Mouse (Mus musculus) neural tube, embryonic 13.5 days (tissue): Measurements from ENCODE around the gene Hltf. TPM values are rescaled to one million over a fixed set of nuclear protein-coding genes. Genes with fewer than 3 reads are reported as not detected.
A peak's percentile ranks its signal among the peaks of the same experiment; 100 is the strongest.
"Not testable (repeated sequence)": the region's sequence is repeated elsewhere in the genome, so short reads cannot be mapped to it uniquely, and the experiment has no call there.

ENCODE experiments used
- ATAC-seq: fragments of 200-750 bp; cut with Nextera tagmentation; 2 replicates; pipeline ENCODE4 v1.8.0; 2017; ENCODE audit warnings: low read depth, mild to moderate bottlenecking, moderate TSS enrichment, moderate library complexity
- H3K27ac ChIP-seq: fragments of 300-500 bp; sonication (generic); replicated peaks from 2 replicates; pipeline ENCODE4 v1.5.1; 2015; ENCODE audit warnings: moderate library complexity, mild to moderate bottlenecking, inconsistent platforms
- H3K27me3 ChIP-seq: fragments of 300-500 bp; sonication (generic); 2 replicates; pipeline ENCODE4 v1.6.1; 2015; ENCODE audit warnings: mild to moderate bottlenecking, inconsistent platforms
- H3K36me3 ChIP-seq: fragments of 300-500 bp; sonication (generic); 2 replicates; pipeline ENCODE4 v1.6.1; 2015; ENCODE audit warnings: mild to moderate bottlenecking, inconsistent platforms
- H3K4me1 ChIP-seq: fragments of 300-500 bp; sonication (generic); replicated peaks from 2 replicates; pipeline ENCODE4 v1.6.1; 2015; ENCODE audit warnings: inconsistent platforms
- H3K4me2 ChIP-seq: fragments of 300-500 bp; sonication (generic); 2 replicates; pipeline ENCODE4 v1.6.1; 2015; ENCODE audit warnings: inconsistent platforms, mild to moderate bottlenecking, moderate library complexity
- H3K4me3 ChIP-seq: fragments of 300-500 bp; sonication (generic); 2 replicates; pipeline ENCODE4 v1.5.1; 2015; ENCODE audit warnings: mild to moderate bottlenecking, inconsistent platforms
- H3K9ac ChIP-seq: fragments of 300-500 bp; sonication (generic); 2 replicates; pipeline ENCODE4 v1.6.1; 2015; ENCODE audit warnings: moderate library complexity, mild to moderate bottlenecking, inconsistent platforms
- H3K9me3 ChIP-seq: fragments of 300-500 bp; sonication (generic); 2 replicates; pipeline ENCODE4 v1.6.1; 2016; ENCODE audit warnings: inconsistent platforms
- WGBS: fragments of 180-500 bp; shearing (Covaris S2); methylation state at CpG from one replicate; pipeline ENCODE4 v1.1.7; 2015; 5-methylcytosine and 5-hydroxymethylcytosine counted together
- polyA plus RNA-seq: library from polyadenylated mRNA; unstranded; fragments of >200 nt; fragmentation: Nextera tagmentation; extraction: Ambion mirVana; gene quantifications from 2 replicates; pipeline ENCODE4 v1.2.1, GENCODE M21; 2015

Gene Hltf
- polyA plus RNA-seq = 16.9 TPM in 2 replicates

- Histone ChIP-seq H3K4me3 (peak within 1 kb of the TSS; percentile 84), H3K4me2 (peak within 1 kb of the TSS; percentile 64), H3K4me1 (peaks cover 10% of the 10 kb centered on the region), H3K9me3 (no peaks in the 10 kb centered on the region), H3K36me3 (peaks cover 5% of the 10 kb centered on the region), H3K27me3 (no peaks in the 10 kb centered on the region), H3K9ac (peak within 1 kb of the TSS; percentile 83), H3K27ac (peak within 1 kb of the TSS; percentile 87)
- under 1% methylated on average over 52 of the region's 54 CpGs for WGBS
- ATAC-seq = peak; percentile 100
These were observed at the start of gene Hltf for GRCm38 (mm10) chr3:20057306-20058196. TSS of gene Hltf (plus strand) at chr3:20057811.

- no peak overlapping the region for H3K4me3 ChIP-seq
- no peak for ATAC-seq
- H3K4me2 ChIP-seq = no peak overlapping the region
- H3K4me1 ChIP-seq = no peaks in the 10 kb centered on the region
- H3K9ac ChIP-seq = no peak overlapping the region
- H3K27ac ChIP-seq = no peak overlapping the region
- 88% methylated on average over 9 of the region's 9 CpGs for WGBS
- no peaks in the 10 kb centered on the region for H3K27me3 ChIP-seq
- no peaks in the 10 kb centered on the region for H3K9me3 ChIP-seq
- peaks cover 49% of the 10 kb centered on the region for H3K36me3 ChIP-seq
These were observed 47.1 kb upstream of the Hltf start for GRCm38 (mm10) chr3:20010464-20010863.

GRCm38 (mm10) chr3:20010905-20011304, 46.7 kb upstream of the Hltf start:
- not testable (repeated sequence) for ATAC-seq, H3K27ac ChIP-seq, H3K9ac ChIP-seq, H3K27me3 ChIP-seq, H3K4me1 ChIP-seq, H3K4me2 ChIP-seq, H3K4me3 ChIP-seq, H3K9me3 ChIP-seq
- 87% methylated on average over 7 of the region's 7 CpGs for WGBS
- peaks cover 53% of the 10 kb centered on the region for H3K36me3 ChIP-seq

GRCm38 (mm10) chr3:20014454-20014853, 43.2 kb upstream of the Hltf start:
- Histone ChIP-seq H3K27me3 (no peaks in the 10 kb centered on the region), H3K4me1 (no peaks in the 10 kb centered on the region), H3K9ac (no peak overlapping the region), H3K36me3 (peaks cover 58% of the 10 kb centered on the region), H3K4me2 (no peak overlapping the region), H3K4me3 (no peak overlapping the region), H3K27ac (no peak overlapping the region), H3K9me3 (no peaks in the 10 kb centered on the region)
- WGBS = 88% methylated on average over 2 of the region's 2 CpGs
- no peak for ATAC-seq

- WGBS = 92% methylated on average over 8 of the region's 8 CpGs
- Histone ChIP-seq H3K9me3 (no peaks in the 10 kb centered on the region), H3K36me3 (peaks cover 68% of the 10 kb centered on the region), H3K27ac (no peak overlapping the region), H3K4me2 (no peak overlapping the region), H3K4me3 (no peak overlapping the region), H3K4me1 (no peaks in the 10 kb centered on the region), H3K27me3 (no peaks in the 10 kb centered on the region), H3K9ac (no peak overlapping the region)
- no peak for ATAC-seq
These were observed 39.5 kb upstream of the Hltf start for GRCm38 (mm10) chr3:20018076-20018475.

GRCm38 (mm10) chr3:20023832-20024231, 33.8 kb upstream of the Hltf start:
- Histone ChIP-seq H3K4me3 (no peak overlapping the region), H3K27ac (no peak overlapping the region), H3K36me3 (peaks cover 81% of the 10 kb centered on the region), H3K4me2 (no peak overlapping the region), H3K4me1 (no peaks in the 10 kb centered on the region), H3K9ac (no peak overlapping the region), H3K9me3 (no peaks in the 10 kb centered on the region), H3K27me3 (no peaks in the 10 kb centered on the region)
- ATAC-seq = no peak
- WGBS = 61% methylated on average over 1 of the region's 1 CpGs

GRCm38 (mm10) chr3:20026481-20026880, 31.1 kb upstream of the Hltf start:
- H3K4me1 ChIP-seq = no peaks in the 10 kb centered on the region
- peaks cover 65% of the 10 kb centered on the region for H3K36me3 ChIP-seq
- no peak overlapping the region for H3K4me2 ChIP-seq
- ATAC-seq = no peak
- no peak overlapping the region for H3K9ac ChIP-seq
- H3K4me3 ChIP-seq = no peak overlapping the region
- H3K27ac ChIP-seq = no peak overlapping the region
- H3K9me3 ChIP-seq = no peaks in the 10 kb centered on the region
- H3K27me3 ChIP-seq = no peaks in the 10 kb centered on the region

GRCm38 (mm10) chr3:20026996-20027689, 30.5 kb upstream of the Hltf start:
- H3K9ac ChIP-seq = no peak overlapping the region
- H3K4me1 ChIP-seq = no peaks in the 10 kb centered on the region
- no peak overlapping the region for H3K27ac ChIP-seq
- 93% methylated on average over 8 of the region's 8 CpGs for WGBS
- no peak overlapping the region for H3K4me3 ChIP-seq
- H3K9me3 ChIP-seq = no peaks in the 10 kb centered on the region
- no peak for ATAC-seq
- H3K27me3 ChIP-seq = no peaks in the 10 kb centered on the region
- peaks cover 58% of the 10 kb centered on the region for H3K36me3 ChIP-seq
- no peak overlapping the region for H3K4me2 ChIP-seq

- ATAC-seq = no peak
- H3K27ac ChIP-seq = no peak overlapping the region
- H3K4me1 ChIP-seq = no peaks in the 10 kb centered on the region
- H3K27me3 ChIP-seq = no peaks in the 10 kb centered on the region
- H3K9ac ChIP-seq = no peak overlapping the region
- H3K36me3 ChIP-seq = peaks cover 52% of the 10 kb centered on the region
- no peak overlapping the region for H3K4me3 ChIP-seq
- no peaks in the 10 kb centered on the region for H3K9me3 ChIP-seq
- no peak overlapping the region for H3K4me2 ChIP-seq
- 81% methylated on average over 5 of the region's 5 CpGs for WGBS
These were observed 29.8 kb upstream of the Hltf start for GRCm38 (mm10) chr3:20027788-20028187.

GRCm38 (mm10) chr3:20028640-20029039, 29.0 kb upstream of the Hltf start:
- Histone ChIP-seq H3K27me3 (no peaks in the 10 kb centered on the region), H3K4me3 (no peak overlapping the region), H3K27ac (no peak overlapping the region), H3K9ac (no peak overlapping the region), H3K4me2 (no peak overlapping the region), H3K36me3 (peaks cover 43% of the 10 kb centered on the region), H3K9me3 (no peaks in the 10 kb centered on the region), H3K4me1 (peaks cover 3% of the 10 kb centered on the region)
- ATAC-seq = no peak
- WGBS = 94% methylated on average over 3 of the region's 3 CpGs

- Histone ChIP-seq H3K27me3 (no peaks in the 10 kb centered on the region), H3K27ac (no peak overlapping the region), H3K9me3 (no peaks in the 10 kb centered on the region), H3K9ac (no peak overlapping the region), H3K4me1 (peaks cover 13% of the 10 kb centered on the region), H3K36me3 (peaks cover 23% of the 10 kb centered on the region), H3K4me2 (no peak overlapping the region), H3K4me3 (no peak overlapping the region)
- 97% methylated on average over 6 of the region's 6 CpGs for WGBS
- no peak for ATAC-seq
These were observed 26.8 kb upstream of the Hltf start for GRCm38 (mm10) chr3:20030807-20031206.
